Mouse (Mus musculus) megakaryocyte, embryonic 14.5 days (primary cell): ENCODE data around the gene Me3. TPM values are rescaled to one million over a fixed set of nuclear protein-coding genes. Genes with fewer than 3 reads are reported as not detected.

ENCODE experiments used
- H3K27me3 ChIP-seq: replicated peaks from 2 replicates; pipeline ENCODE3; 2012; ENCODE audit warnings: inconsistent platforms
- H3K36me3 ChIP-seq: replicated peaks from 2 replicates; pipeline ENCODE3; 2012; ENCODE audit warnings: low read length, inconsistent platforms, mixed read lengths
- H3K4me1 ChIP-seq: 2 replicates; pipeline ENCODE4 v1.6.1; 2012; ENCODE audit warnings: inconsistent platforms
- H3K4me3 ChIP-seq: replicated peaks from 2 replicates; pipeline ENCODE3; 2012; ENCODE audit warnings: moderate library complexity, mild to moderate bottlenecking, inconsistent platforms
- H3K9me3 ChIP-seq: 2 replicates; pipeline ENCODE4 v1.6.1; 2012; ENCODE audit warnings: inconsistent platforms
- FLI1 ChIP-seq: IDR thresholded peaks from 2 replicates; pipeline ENCODE4 v1.6.1; 2012; ENCODE audit warnings: low read length, inconsistent platforms, mixed read lengths
- GATA1 ChIP-seq: IDR thresholded peaks from 3 replicates; pipeline ENCODE4 v1.6.1; 2012; ENCODE audit warnings: mixed read lengths, low read length, inconsistent platforms, borderline replicate concordance
- polyA plus RNA-seq: library from polyadenylated mRNA; stranded (reverse); fragments of >175 nt; gene quantifications from 2 replicates; pipeline ENCODE4 v1.2.3, GENCODE M21; 2012; ENCODE audit warnings: low replicate concordance; ENCODE audit not compliant: insufficient read depth

Gene Me3
- polyA plus RNA-seq, 1 experiment: not detected

- no peaks in the 10 kb centered on the region for H3K4me1 ChIP-seq
- TF ChIP-seq GATA1 (no peak), FLI1 (no peak)
- no peaks in the 10 kb centered on the region for H3K36me3 ChIP-seq
- no peaks in the 10 kb centered on the region for H3K27me3 ChIP-seq
- no peaks in the 10 kb centered on the region for H3K9me3 ChIP-seq
- no peak overlapping the region for H3K4me3 ChIP-seq
Observed at GRCm38 (mm10) chr7:89679621-89680140, 47.5 kb downstream of the Me3 start.

GRCm38 (mm10) chr7:89680891-89681290 lies 48.7 kb downstream of the Me3 start:
- no peak overlapping the region for H3K4me3 ChIP-seq

GRCm38 (mm10) chr7:89681666-89682470 lies 49.7 kb downstream of the Me3 start:
- Histone ChIP-seq H3K27me3 (no peaks in the 10 kb centered on the region), H3K4me1 (no peaks in the 10 kb centered on the region)
- TF ChIP-seq GATA1 (no peak), FLI1 (no peak)

More at GRCm38 (mm10) chr7:89680891-89681290, 48.7 kb downstream of the Me3 start:
- no peaks in the 10 kb centered on the region for H3K36me3 ChIP-seq
- no peaks in the 10 kb centered on the region for H3K27me3 ChIP-seq
- H3K9me3 ChIP-seq: no peaks in the 10 kb centered on the region
- TF ChIP-seq GATA1 (no peak), FLI1 (no peak)
- H3K4me1 ChIP-seq: no peaks in the 10 kb centered on the region

GRCm38 (mm10) chr7:89698186-89698585 lies 66.0 kb downstream of the Me3 start:
- Histone ChIP-seq H3K36me3 (no peaks in the 10 kb centered on the region), H3K9me3 (no peaks in the 10 kb centered on the region), H3K27me3 (no peaks in the 10 kb centered on the region), H3K4me1 (no peaks in the 10 kb centered on the region), H3K4me3 (no peak overlapping the region)
- no peak for TF ChIP-seq FLI1
- TF ChIP-seq GATA1: no peak

More at GRCm38 (mm10) chr7:89681666-89682470, 49.7 kb downstream of the Me3 start:
- H3K9me3 ChIP-seq: no peaks in the 10 kb centered on the region
- H3K36me3 ChIP-seq: no peaks in the 10 kb centered on the region
- no peak overlapping the region for H3K4me3 ChIP-seq

- H3K9me3 ChIP-seq: no peaks in the 10 kb centered on the region
- H3K36me3 ChIP-seq: no peaks in the 10 kb centered on the region
- no peaks in the 10 kb centered on the region for H3K27me3 ChIP-seq
- TF ChIP-seq GATA1 (no peak), FLI1 (no peak)
- no peaks in the 10 kb centered on the region for H3K4me1 ChIP-seq
- H3K4me3 ChIP-seq: no peak overlapping the region
Observed at GRCm38 (mm10) chr7:89699668-89700350, 67.6 kb downstream of the Me3 start.

- H3K4me1 ChIP-seq: no peaks in the 10 kb centered on the region
- H3K27me3 ChIP-seq: no peaks in the 10 kb centered on the region
- no peak overlapping the region for H3K4me3 ChIP-seq
- TF ChIP-seq GATA1 (no peak), FLI1 (no peak)
- H3K9me3 ChIP-seq: no peaks in the 10 kb centered on the region
- H3K36me3 ChIP-seq: no peaks in the 10 kb centered on the region
Observed at GRCm38 (mm10) chr7:89700511-89700910, 68.3 kb downstream of the Me3 start.

GRCm38 (mm10) chr7:89710776-89711175 lies 78.6 kb downstream of the Me3 start:
- H3K4me3 ChIP-seq: no peak overlapping the region
- TF ChIP-seq GATA1 (no peak), FLI1 (no peak)
- H3K36me3 ChIP-seq: no peaks in the 10 kb centered on the region

GRCm38 (mm10) chr7:89713059-89713458 lies 80.9 kb downstream of the Me3 start:
- no peaks in the 10 kb centered on the region for H3K27me3 ChIP-seq
- no peaks in the 10 kb centered on the region for H3K36me3 ChIP-seq
- no peak for TF ChIP-seq FLI1
- no peak for TF ChIP-seq GATA1
- no peaks in the 10 kb centered on the region for H3K9me3 ChIP-seq
- no peak overlapping the region for H3K4me3 ChIP-seq
- H3K4me1 ChIP-seq: no peaks in the 10 kb centered on the region

More at GRCm38 (mm10) chr7:89710776-89711175, 78.6 kb downstream of the Me3 start:
- Histone ChIP-seq H3K4me1 (no peaks in the 10 kb centered on the region), H3K27me3 (no peaks in the 10 kb centered on the region), H3K9me3 (no peaks in the 10 kb centered on the region)

- TF ChIP-seq GATA1 (no peak), FLI1 (no peak)
- no peaks in the 10 kb centered on the region for H3K27me3 ChIP-seq
- no peaks in the 10 kb centered on the region for H3K9me3 ChIP-seq
Observed at GRCm38 (mm10) chr7:89716226-89716625, 84.0 kb downstream of the Me3 start.

GRCm38 (mm10) chr7:89717521-89717920 lies 85.3 kb downstream of the Me3 start:
- Histone ChIP-seq H3K27me3 (no peaks in the 10 kb centered on the region), H3K9me3 (no peaks in the 10 kb centered on the region), H3K36me3 (no peaks in the 10 kb centered on the region), H3K4me1 (no peaks in the 10 kb centered on the region), H3K4me3 (no peak overlapping the region)
- TF ChIP-seq GATA1 (no peak), FLI1 (no peak)

More at GRCm38 (mm10) chr7:89716226-89716625, 84.0 kb downstream of the Me3 start:
- no peaks in the 10 kb centered on the region for H3K36me3 ChIP-seq
- H3K4me3 ChIP-seq: no peak overlapping the region
- no peaks in the 10 kb centered on the region for H3K4me1 ChIP-seq
